Mouse (Mus musculus) left cerebral cortex, postnatal 36 days (tissue): ENCODE data around the gene Vcp. TPM values are rescaled to one million over a fixed set of nuclear protein-coding genes. Genes with fewer than 3 reads are reported as not detected.

ENCODE experiments used
- DNase-seq, 2 experiments: peaks; one replicate each; pipeline ENCODE4 v3.0.0; 2021 to 2022; ENCODE audit warnings: low spot score in 2 of 2, mixed read lengths in 1 of 2
- intact Hi-C: fragments of 180-260 bp; cut with DNase I; formaldehyde crosslinking; loops from one replicate; pipeline ENCODE4 v1.15.1; 2025
- total RNA-seq, 2 experiments: library from RNA; stranded (reverse); gene quantifications; 2 replicates each; pipeline ENCODE4 v1.2.3; 2021

Gene Vcp
- total RNA-seq, 2 experiments from 2014 or later, result 181 to 194 TPM

GRCm38 (mm10) chr4:42951206-42952195 is 48.8 kb downstream of the Vcp start:
- DNase-seq, result no peak

GRCm38 (mm10) chr4:42950065-42950558 is 50.2 kb downstream of the Vcp start:
- intact Hi-C loops, result no loop called here
- peak; percentile 88 to 89 for DNase-seq

More at GRCm38 (mm10) chr4:42951206-42952195, 48.8 kb downstream of the Vcp start:
- intact Hi-C loops, result no loop called here

- DNase-seq, result peak; percentile 99 to 100
- intact Hi-C loops, result loop anchor here (1.0 kb wide), 1 partner anchor 32 kb away; no protein-coding TSS in a partner anchor
Observed at GRCm38 (mm10) chr4:42949676-42950051, 50.6 kb downstream of the Vcp start, which contains the start of gene Dnajb5. Gene Dnajb5, plus strand, starts transcription at chr4:42949814.

GRCm38 (mm10) chr4:42949051-42949675 is 51.1 kb downstream of the Vcp start:
- intact Hi-C loops, result loop anchor here (1.0 kb wide), 1 partner anchor 32 kb away; no protein-coding TSS in a partner anchor
- DNase-seq, result no peak

GRCm38 (mm10) chr4:42948527-42948926 is 51.8 kb downstream of the Vcp start:
- intact Hi-C loops, result no loop called here
- peak in 1 of 2 experiments; percentile 65 for DNase-seq

- peak; percentile 90 to 92 for DNase-seq
Observed at GRCm38 (mm10) chr4:42946733-42947290, 53.5 kb downstream of the Vcp start.

GRCm38 (mm10) chr4:42945952-42946351 is 54.4 kb downstream of the Vcp start:
- DNase-seq, result peak; percentile 53 to 74
- intact Hi-C loops, result loop anchor here (2.0 kb wide), 1 partner anchor 59 kb away; no protein-coding TSS in a partner anchor

More at GRCm38 (mm10) chr4:42946733-42947290, 53.5 kb downstream of the Vcp start:
- intact Hi-C loops, result loop anchor here (2.0 kb wide), 1 partner anchor 60 kb away; no protein-coding TSS in a partner anchor

- intact Hi-C loops, result no loop called here
- DNase-seq, result peak; percentile 19 to 45
Observed at GRCm38 (mm10) chr4:42945445-42945844, 54.9 kb downstream of the Vcp start.

GRCm38 (mm10) chr4:42945043-42945442 is 55.3 kb downstream of the Vcp start:
- DNase-seq, result peak in 1 of 2 experiments; percentile 10
- intact Hi-C loops, result no loop called here

- intact Hi-C loops, result no loop called here
- no peak for DNase-seq
Observed at GRCm38 (mm10) chr4:42944185-42944584, 56.1 kb downstream of the Vcp start.

- intact Hi-C loops, result no loop called here
- peak in 1 of 2 experiments; percentile 22 for DNase-seq
Observed at GRCm38 (mm10) chr4:42943341-42943740, 57.0 kb downstream of the Vcp start.

GRCm38 (mm10) chr4:42941396-42941795 is 58.9 kb downstream of the Vcp start:
- intact Hi-C loops, result no loop called here
- peak in 1 of 2 experiments; percentile 52 for DNase-seq

GRCm38 (mm10) chr4:42933630-42934029 is 66.7 kb downstream of the Vcp start:
- intact Hi-C loops, result no loop called here
- peak; percentile 60 to 73 for DNase-seq

GRCm38 (mm10) chr4:42932229-42932969 is 67.9 kb downstream of the Vcp start:
- intact Hi-C loops, result no loop called here
- DNase-seq, result peak; percentile 2 to 3

Other genes with a start within 250 kb of the Vcp start
- 1 to 10 TPM in 1 of 2 experiments, under 1 TPM in 1; 0.82 to 1.0 TPM for gene Ccl19, start 243.9 kb downstream of the Vcp start, total RNA-seq
- under 1 TPM in 1 of 2 experiments, not detected in 1; 0.52 TPM for gene Ccl21a, start 226.5 kb downstream of the Vcp start, total RNA-seq
- gene Fam205a1, start 146.6 kb downstream of the Vcp start, total RNA-seq, result under 1 TPM; 0.20 to 0.22 TPM
- 1 to 10 TPM; 2.6 TPM for gene Gm12394, start 143.7 kb downstream of the Vcp start, total RNA-seq
- 1 to 10 TPM; 1.2 to 2.0 TPM for gene Fam205c, start 126.3 kb downstream of the Vcp start, total RNA-seq
- 100 to 1,000 TPM; 333 to 352 TPM for gene Phf24, start 83.8 kb downstream of the Vcp start, total RNA-seq
- 100 to 1,000 TPM; 197 to 202 TPM for gene Dnajb5, start 50.7 kb downstream of the Vcp start, total RNA-seq
- not detected for gene 1700022I11Rik, start 30.9 kb downstream of the Vcp start, total RNA-seq
- gene Fancg, start 10.0 kb upstream of the Vcp start, total RNA-seq, result 10 to 100 TPM in 1 of 2 experiments, 1 to 10 TPM in 1; 8.5 to 12.5 TPM
- 10 to 100 TPM; 30.4 to 37.5 TPM for gene Pigo, start 25.3 kb upstream of the Vcp start, total RNA-seq
- gene Stoml2, start 31.2 kb upstream of the Vcp start, total RNA-seq, result 100 to 1,000 TPM; 107 to 121 TPM
- 10 to 100 TPM; 34.8 to 43.0 TPM for gene Fam214b, start 45.7 kb upstream of the Vcp start, total RNA-seq
- gene Unc13b, start 58.4 kb upstream of the Vcp start, total RNA-seq, result 10 to 100 TPM; 50.5 to 71.9 TPM